Comparison of ENCODE assay signal across 8 mouse cellular contexts in the genomic region with DNA sequence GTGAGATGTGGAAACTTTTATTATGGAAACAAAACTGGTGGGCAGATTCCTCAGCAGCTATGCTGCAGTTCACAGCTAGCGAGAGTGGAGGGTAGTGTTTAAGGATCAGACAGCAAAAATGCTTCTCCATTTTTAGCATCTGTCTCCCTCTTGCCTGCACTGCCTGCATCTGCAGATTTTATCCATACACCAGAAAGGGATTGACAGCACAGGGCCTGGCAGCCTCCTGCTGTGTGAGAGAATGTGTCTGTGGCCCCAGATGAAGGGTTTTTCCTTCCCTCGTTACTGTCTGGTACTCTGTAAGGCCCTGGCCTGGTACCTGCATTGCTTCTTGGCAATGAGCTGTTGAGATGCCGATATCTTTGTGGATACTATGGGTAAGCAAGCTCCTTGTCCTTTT. TPM values are rescaled to one million over a fixed set of nuclear protein-coding genes. Genes with fewer than 3 reads are reported as not detected.
DNase-seq lines count a peak whose midpoint lies in the region; ATAC-seq and TF ChIP-seq lines count a peak whose summit lies in the region.

No protein-coding gene starts in this region.

- no peak for DNase-seq in kidney, adult 8-10 months
- peak; percentile 28 to 38 for DNase-seq in left cerebral cortex, adult 2 months (ENCODE audit: extremely low spot score in 1 of 2, low spot score in 2 of 2)
- peak; percentile 8 for DNase-seq in right cerebral cortex, postnatal 14 days
- no peak for DNase-seq in thymus, adult 2 months
- DNase-seq in thymus, postnatal 0 days (ENCODE audit: low spot score), result no peak

- intact Hi-C loops in left cerebral cortex, adult 2 months (cut with DNase I), result loop anchor here (2.0 to 5.0 kb wide), 2 partner anchors 100 to 128 kb away; a partner anchor contains a TSS

- no peaks in the 10 kb centered on the region for H3K27me3 ChIP-seq in kidney, embryonic 15.5 days
- no peaks in the 10 kb centered on the region for H3K27me3 ChIP-seq in forebrain, embryonic 13.5 days
- no peaks in the 10 kb centered on the region for H3K27me3 ChIP-seq in thymus, adult 2 months (ENCODE audit: control insufficient read depth, insufficient read depth, low read length)

- H3K9me3 ChIP-seq in kidney, embryonic 15.5 days (replicated peaks), result no peaks in the 10 kb centered on the region
- no peaks in the 10 kb centered on the region for H3K9me3 ChIP-seq in forebrain, embryonic 13.5 days (replicated peaks)

- peaks cover 18% of the 10 kb centered on the region for H3K4me1 ChIP-seq in kidney, embryonic 15.5 days
- peaks cover 36% of the 10 kb centered on the region for H3K4me1 ChIP-seq in forebrain, embryonic 13.5 days
- H3K4me1 ChIP-seq in thymus, adult 2 months (replicated peaks; ENCODE audit: control insufficient read depth, insufficient read depth, low read length), result peaks cover 9% of the 10 kb centered on the region

- 88% methylated on average over 3 of the region's 3 CpGs for WGBS in kidney, embryonic 15.5 days
- WGBS in forebrain, embryonic 13.5 days, result 45% methylated on average over 3 of the region's 3 CpGs
- 92% methylated on average over 3 of the region's 3 CpGs for WGBS in thymus, adult 2 months

- ATAC-seq in kidney, embryonic 15.5 days (replicated peaks; ENCODE audit: low FRiP score), result no peak
- ATAC-seq in forebrain, embryonic 13.5 days, result no peak
- no peak for ATAC-seq in megakaryocyte progenitor cell, adult 5-6 weeks (replicated peaks; ENCODE audit: poor library complexity)

- H3K9ac ChIP-seq in kidney, embryonic 15.5 days, result no peak overlapping the region
- peak overlapping the region; percentile 49; the same call in 1 of the 2 replicates for H3K9ac ChIP-seq in forebrain, embryonic 13.5 days

- TF ChIP-seq CTCF in left cerebral cortex, adult 2 months (IDR thresholded peaks at IDR 0.05), result no peak; the same call in 1 of the 2 replicates
- TF ChIP-seq CTCF in thymus, adult 2 months (IDR thresholded peaks at IDR 0.05; ENCODE audit: borderline replicate concordance, control insufficient read depth, extremely low read depth, insufficient read depth, low read length, poor library complexity), result no peak

- H3K36me3 ChIP-seq in kidney, embryonic 15.5 days, result peaks cover 35% of the 10 kb centered on the region
- peaks cover 16% of the 10 kb centered on the region for H3K36me3 ChIP-seq in forebrain, embryonic 13.5 days (ENCODE audit: poor library complexity, severe bottlenecking)
- H3K36me3 ChIP-seq in thymus, adult 2 months (ENCODE audit: control insufficient read depth, insufficient read depth, low read length), result no peaks in the 10 kb centered on the region; the same call in 1 of the 2 replicates

- peak overlapping the region; percentile 12; the same call in 1 of the 2 replicates for H3K4me2 ChIP-seq in kidney, embryonic 15.5 days
- H3K4me2 ChIP-seq in forebrain, embryonic 13.5 days, result peak overlapping the region; percentile 84

- no peak for TF ChIP-seq POLR2A in thymus, adult 2 months (IDR thresholded peaks at IDR 0.05; ENCODE audit: control insufficient read depth, extremely low read depth, insufficient read depth, low read length, poor library complexity)

- no peak overlapping the region for H3K27ac ChIP-seq in kidney, embryonic 15.5 days
- H3K27ac ChIP-seq in forebrain, embryonic 13.5 days, result 0 out of 2 replicates have a peak overlapping the region, but pooled peaks have one; percentile 15
- peak overlapping the region; percentile 95 for H3K27ac ChIP-seq in left cerebral cortex, adult 2 months
- no peak overlapping the region for H3K27ac ChIP-seq in thymus, adult 2 months (ENCODE audit: control insufficient read depth, insufficient read depth, low read length)

- H3K4me3 ChIP-seq in kidney, embryonic 15.5 days (replicated peaks), result no peak overlapping the region
- peak overlapping the region; percentile 21 for H3K4me3 ChIP-seq in forebrain, embryonic 13.5 days
- peak overlapping the region; percentile 92 for H3K4me3 ChIP-seq in left cerebral cortex, adult 2 months
- H3K4me3 ChIP-seq in thymus, adult 2 months (ENCODE audit: control insufficient read depth, insufficient read depth, low read length), result no peak overlapping the region

RNA-seq across cellular contexts. Expression of a gene that starts 2.8 kb away (rescaled TPM):
- polyA plus RNA-seq in kidney, embryonic 15.5 days (2015; fragmentation: Nextera tagmentation; extraction: Ambion mirVana), result 18.5 and 20.9 TPM in 2 replicates
- polyA plus RNA-seq in forebrain, embryonic 13.5 days (2015; fragmentation: Nextera tagmentation; extraction: Ambion mirVana), result 26.2 and 27.0 TPM in 2 replicates
- total RNA-seq in left cerebral cortex, adult 2 months (2021), result 100 to 1,000 TPM; 189 to 194 TPM
- 10.9 and 11.2 TPM in 2 replicates for polyA plus RNA-seq in thymus, adult 2 months (2012; rRNA removed)
- polyA plus RNA-seq in thymus, postnatal 0 days (2015; fragmentation: Nextera tagmentation; extraction: Ambion mirVana), result 17.7 and 18.0 TPM in 2 replicates
- total RNA-seq in megakaryocyte progenitor cell, adult 5-6 weeks (2015), result 28.1 and 30.0 TPM in 2 replicates
- 32.9 and 33.4 TPM in 2 replicates for total RNA-seq in megakaryocyte progenitor cell, adult 5-6 weeks (2017)

Comparison
In these comparisons a context has a peak if more than half of its experiments do, and no peak if none do; other contexts are left out.
1. H3K27ac ChIP-seq: peak in forebrain, embryonic 13.5 days (single experiment) and left cerebral cortex, adult 2 months (single experiment); none in kidney, embryonic 15.5 days (single experiment) and thymus, adult 2 months (single experiment).
2. H3K4me3 ChIP-seq: peak in forebrain, embryonic 13.5 days (single experiment) and left cerebral cortex, adult 2 months (single experiment); none in kidney, embryonic 15.5 days (single experiment) and thymus, adult 2 months (single experiment).
3. DNase-seq: peak in left cerebral cortex, adult 2 months (2 of 2) and right cerebral cortex, postnatal 14 days (single experiment); none in kidney, adult 8-10 months (0 of 2), thymus, adult 2 months (single experiment) and thymus, postnatal 0 days (single experiment).